Mouse (Mus musculus): ENCODE measurements around the gene Pcdh7. TPM values are rescaled to one million over a fixed set of nuclear protein-coding genes. Genes with fewer than 3 reads are reported as not detected.

Gene Pcdh7
- total RNA-seq, 2 experiments from 2014 or later: 130 to 159 TPM

DNA sequence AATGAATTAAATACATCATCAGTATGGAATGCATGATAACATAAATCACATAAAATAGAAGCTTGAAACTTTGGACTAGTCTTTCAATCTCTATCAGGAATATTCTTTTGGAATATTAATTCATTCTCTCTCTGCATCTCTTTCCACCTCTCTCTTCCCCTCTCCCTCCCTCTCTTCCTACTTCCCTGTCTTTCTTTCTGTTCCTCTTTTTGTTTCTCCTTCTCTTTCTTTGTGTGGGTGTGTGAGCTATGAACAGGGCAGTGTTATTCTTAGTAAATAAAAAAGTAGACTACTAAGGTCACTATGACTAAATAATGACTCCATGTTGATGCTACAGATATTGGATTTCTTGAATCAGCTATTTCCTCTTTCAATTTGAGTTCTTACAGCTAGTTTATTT, 167.2 kb downstream of the Pcdh7 start:
- no peak for DNase-seq (ENCODE audit: low spot score in 2 of 2)

- peak; percentile 20 to 29 for DNase-seq (ENCODE audit: low spot score in 2 of 2)
Observed at GRCm38 (mm10) chr5:57899018-57899614, 181.3 kb downstream of the Pcdh7 start.

- DNase-seq (ENCODE audit: low spot score in 2 of 2): no peak
Observed at GRCm38 (mm10) chr5:57907218-57907617, 189.5 kb downstream of the Pcdh7 start.

- DNase-seq (ENCODE audit: low spot score in 2 of 2): no peak
Observed at GRCm38 (mm10) chr5:57921140-57921539, 203.4 kb downstream of the Pcdh7 start.

GRCm38 (mm10) chr5:57931331-57931730, 213.6 kb downstream of the Pcdh7 start:
- DNase-seq (ENCODE audit: low spot score in 2 of 2): no peak

DNA sequence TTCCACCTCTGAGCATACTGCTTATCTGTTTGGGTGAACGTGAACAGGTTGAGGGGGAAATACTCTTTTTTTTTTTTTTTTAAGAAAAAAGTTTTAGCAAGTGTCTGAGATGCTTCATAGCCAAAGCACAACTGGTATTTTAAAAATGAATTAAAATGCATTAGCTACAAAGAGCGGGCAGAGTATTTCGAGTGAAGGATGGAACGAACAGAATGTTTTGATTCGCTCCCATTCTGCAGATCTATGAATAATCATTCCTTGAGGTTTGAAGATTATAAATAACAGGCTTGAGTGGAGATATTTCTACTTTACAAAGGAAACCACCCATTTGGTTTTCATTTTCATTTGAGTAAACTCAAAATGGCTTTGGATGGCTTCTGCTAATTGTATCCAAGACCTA, 214.0 kb downstream of the Pcdh7 start:
- no peak for DNase-seq (ENCODE audit: low spot score in 2 of 2)

DNA sequence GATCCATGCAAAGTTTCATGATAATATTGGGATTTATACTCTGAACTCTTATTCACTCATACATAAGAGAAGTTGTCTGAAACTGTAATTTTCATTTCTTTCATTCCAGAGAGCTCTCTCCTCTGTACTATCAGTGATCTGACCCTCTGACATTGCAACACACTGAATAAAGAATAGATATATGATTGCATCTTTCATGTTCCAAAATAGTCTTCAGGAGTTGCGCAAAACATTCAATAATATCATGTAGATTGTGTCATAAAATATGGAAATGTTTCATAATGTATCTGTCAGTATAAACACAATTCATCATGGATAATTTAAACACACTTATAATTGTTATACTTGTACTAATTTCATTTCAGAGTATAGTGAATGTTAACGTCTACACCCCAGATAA, 216.9 kb downstream of the Pcdh7 start:
- no peak for DNase-seq (ENCODE audit: low spot score in 2 of 2)

- no peak for DNase-seq (ENCODE audit: low spot score in 2 of 2)
Observed at GRCm38 (mm10) chr5:57940457-57940856, 222.7 kb downstream of the Pcdh7 start.

- no peak for DNase-seq (ENCODE audit: low spot score in 2 of 2)
Observed at GRCm38 (mm10) chr5:57943176-57943575, 225.4 kb downstream of the Pcdh7 start.

DNA sequence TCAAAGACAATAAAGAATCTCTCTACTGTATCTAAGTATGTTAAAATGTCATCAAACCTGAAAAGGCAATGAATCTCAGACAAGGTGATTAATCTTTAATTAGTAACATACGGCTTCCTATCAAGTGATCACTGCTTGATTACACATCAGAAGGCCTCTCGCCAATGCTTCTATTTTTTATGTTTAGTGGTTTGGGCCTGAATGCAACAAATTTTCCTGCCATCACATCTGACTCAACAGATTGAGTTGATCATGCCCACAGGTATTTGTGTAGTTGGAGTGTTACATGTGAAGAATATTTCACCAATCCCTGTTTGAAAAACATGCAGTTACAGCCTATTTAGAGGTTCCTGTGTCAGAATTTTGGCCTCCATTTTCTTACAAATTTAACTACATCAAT, 225.8 kb downstream of the Pcdh7 start:
- no peak for DNase-seq (ENCODE audit: low spot score in 2 of 2)

GRCm38 (mm10) chr5:57945419-57945818, 227.7 kb downstream of the Pcdh7 start:
- no peak for DNase-seq (ENCODE audit: low spot score in 2 of 2)

GRCm38 (mm10) chr5:57959317-57959716, 241.6 kb downstream of the Pcdh7 start:
- DNase-seq (ENCODE audit: low spot score in 2 of 2): no peak

- DNase-seq (ENCODE audit: low spot score in 2 of 2): no peak
Observed at GRCm38 (mm10) chr5:57963792-57964191, 246.0 kb downstream of the Pcdh7 start.

GRCm38 (mm10) chr5:57964201-57964600, 246.4 kb downstream of the Pcdh7 start:
- DNase-seq (ENCODE audit: low spot score in 2 of 2): no peak

DNA sequence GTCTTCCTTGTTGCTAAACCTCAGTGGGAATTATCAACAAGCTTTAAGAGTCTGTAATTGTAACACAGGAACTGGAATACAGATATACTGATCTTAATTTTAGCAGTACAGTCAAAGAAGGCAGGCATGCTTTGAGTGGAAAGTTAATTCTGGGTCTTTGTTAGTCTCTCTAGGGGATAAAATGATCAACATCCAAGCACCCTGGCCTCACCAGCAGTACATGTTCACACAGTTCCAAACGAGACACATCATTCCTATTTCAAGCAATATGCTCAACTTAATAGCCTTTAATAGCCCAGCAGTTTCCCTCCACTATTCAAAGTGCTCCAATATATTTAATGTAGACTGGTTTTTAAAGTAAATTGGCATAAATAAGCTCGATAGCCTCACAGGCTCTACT, 275.8 kb downstream of the Pcdh7 start:
- DNase-seq (ENCODE audit: low spot score in 2 of 2): no peak

DNA sequence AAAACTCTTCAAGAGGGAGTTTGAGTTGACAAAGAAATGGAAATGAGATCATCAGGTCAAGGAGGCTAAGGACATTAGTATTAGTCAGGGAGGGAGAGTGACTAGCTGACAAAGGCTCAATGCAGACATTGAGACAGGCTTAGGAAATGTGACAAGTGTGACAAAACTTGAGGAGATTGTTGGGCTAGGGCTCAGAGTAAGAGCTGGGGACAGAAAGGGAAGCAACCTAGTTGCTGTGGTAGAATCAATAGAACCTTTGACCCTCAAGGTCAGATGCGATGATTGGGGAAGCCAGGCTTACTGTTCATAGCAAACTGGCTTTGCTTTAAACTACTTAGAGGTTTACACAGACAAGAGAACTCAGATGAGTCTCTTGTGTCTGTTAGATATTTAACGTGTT, 303.6 kb downstream of the Pcdh7 start:
- no peak for DNase-seq (ENCODE audit: low spot score in 2 of 2)

GRCm38 (mm10) chr5:58025123-58025522, 307.4 kb downstream of the Pcdh7 start:
- DNase-seq (ENCODE audit: low spot score in 2 of 2): no peak

- no peak for DNase-seq (ENCODE audit: low spot score in 2 of 2)
Observed at GRCm38 (mm10) chr5:58025759-58026158, 308.0 kb downstream of the Pcdh7 start.

- no peak for DNase-seq (ENCODE audit: low spot score in 2 of 2)
Observed at GRCm38 (mm10) chr5:58039875-58040274, 322.1 kb downstream of the Pcdh7 start.

GRCm38 (mm10) chr5:58044216-58044615, 326.4 kb downstream of the Pcdh7 start:
- DNase-seq (ENCODE audit: low spot score in 2 of 2): no peak

GRCm38 (mm10) chr5:58081054-58081453, 363.3 kb downstream of the Pcdh7 start:
- no peak for DNase-seq (ENCODE audit: low spot score in 2 of 2)

- no peak for DNase-seq (ENCODE audit: low spot score in 2 of 2)
Observed at GRCm38 (mm10) chr5:58082230-58082629, 364.5 kb downstream of the Pcdh7 start.

GRCm38 (mm10) chr5:58083056-58083455, 365.3 kb downstream of the Pcdh7 start:
- no peak for DNase-seq (ENCODE audit: low spot score in 2 of 2)

DNA sequence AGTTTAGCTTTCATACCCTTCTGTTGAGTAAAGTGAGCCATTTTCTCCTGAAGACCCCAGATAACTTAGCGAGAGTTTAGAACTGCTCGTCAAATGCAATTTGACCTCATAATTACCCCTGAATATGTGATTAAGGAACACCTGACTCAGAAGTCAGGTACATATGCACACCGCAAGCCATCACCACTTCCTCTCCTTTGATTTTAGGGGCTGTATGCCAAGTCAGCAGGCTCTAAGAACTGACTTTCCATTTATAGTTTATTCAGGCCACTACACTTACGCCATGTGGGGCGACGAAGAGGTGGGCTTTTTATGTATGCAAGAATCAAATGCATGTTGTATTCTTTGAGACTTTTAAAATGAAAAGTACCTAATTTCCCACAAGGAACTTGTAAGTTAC, 366.2 kb downstream of the Pcdh7 start:
- no peak for DNase-seq (ENCODE audit: low spot score in 2 of 2)

Data from left cerebral cortex, adult 18-20 months (tissue).